Mouse (Mus musculus) cerebellum, adult 8-10 months (tissue): ENCODE measurements at regions not wholly inside any gene's neighbourhood (a gene's known extent, or its start where the extent isn't known, plus 50 kb on each side); places are given as distances from the start of the nearest gene placed in this dataset.

ENCODE experiments used
- DNase-seq: peaks from one replicate; pipeline ENCODE4 v3.0.0; 2022

GRCm38 (mm10) chr8:107719656-107720055 is 131.4 kb upstream of the Psmd7 start:
- no peak for DNase-seq

GRCm38 (mm10) chr8:107726716-107727115 is 138.5 kb upstream of the Psmd7 start:
- no peak for DNase-seq

GRCm38 (mm10) chr8:107727276-107727675 is 139.0 kb upstream of the Psmd7 start:
- no peak for DNase-seq

GRCm38 (mm10) chr8:107739091-107739490 is 150.8 kb upstream of the Psmd7 start:
- DNase-seq, result no peak

GRCm38 (mm10) chr8:107757083-107757482 is 168.8 kb upstream of the Psmd7 start:
- DNase-seq, result no peak

- no peak for DNase-seq
Observed at GRCm38 (mm10) chr8:107758637-107759036, 170.4 kb upstream of the Psmd7 start.

GRCm38 (mm10) chr8:107776906-107777305 is 165.5 kb upstream of the Zfhx3 start:
- no peak for DNase-seq

- no peak for DNase-seq
Observed at GRCm38 (mm10) chr8:107785771-107786170, 156.7 kb upstream of the Zfhx3 start.

- no peak for DNase-seq
Observed at GRCm38 (mm10) chr8:107792286-107792685, 150.2 kb upstream of the Zfhx3 start.

GRCm38 (mm10) chr8:107814931-107815330 is 127.5 kb upstream of the Zfhx3 start:
- DNase-seq, result no peak

GRCm38 (mm10) chr8:107815775-107816174 is 126.7 kb upstream of the Zfhx3 start:
- DNase-seq, result no peak

- no peak for DNase-seq
Observed at GRCm38 (mm10) chr8:107817796-107818195, 124.6 kb upstream of the Zfhx3 start.

GRCm38 (mm10) chr8:107820174-107820760 is 122.2 kb upstream of the Zfhx3 start:
- no peak for DNase-seq

- DNase-seq, result no peak
Observed at GRCm38 (mm10) chr8:107821522-107821921, 120.9 kb upstream of the Zfhx3 start.

GRCm38 (mm10) chr8:107824096-107824495 is 118.3 kb upstream of the Zfhx3 start:
- no peak for DNase-seq

- no peak for DNase-seq
Observed at GRCm38 (mm10) chr8:107824640-107825039, 117.8 kb upstream of the Zfhx3 start.

GRCm38 (mm10) chr8:107827500-107828125 is 114.8 kb upstream of the Zfhx3 start:
- DNase-seq, result no peak

GRCm38 (mm10) chr8:107828541-107828940 is 113.9 kb upstream of the Zfhx3 start:
- DNase-seq, result no peak

GRCm38 (mm10) chr8:107833481-107833880 is 109.0 kb upstream of the Zfhx3 start:
- DNase-seq, result no peak

GRCm38 (mm10) chr8:107846141-107846540 is 96.3 kb upstream of the Zfhx3 start:
- no peak for DNase-seq

GRCm38 (mm10) chr8:107851236-107852043 is 91.0 kb upstream of the Zfhx3 start:
- DNase-seq, result no peak

GRCm38 (mm10) chr8:107859770-107860169 is 82.7 kb upstream of the Zfhx3 start:
- no peak for DNase-seq

- no peak for DNase-seq
Observed at GRCm38 (mm10) chr8:107860251-107860650, 82.2 kb upstream of the Zfhx3 start.
